20 mouse cellular contexts compared by ENCODE assay signal in the genomic region with DNA sequence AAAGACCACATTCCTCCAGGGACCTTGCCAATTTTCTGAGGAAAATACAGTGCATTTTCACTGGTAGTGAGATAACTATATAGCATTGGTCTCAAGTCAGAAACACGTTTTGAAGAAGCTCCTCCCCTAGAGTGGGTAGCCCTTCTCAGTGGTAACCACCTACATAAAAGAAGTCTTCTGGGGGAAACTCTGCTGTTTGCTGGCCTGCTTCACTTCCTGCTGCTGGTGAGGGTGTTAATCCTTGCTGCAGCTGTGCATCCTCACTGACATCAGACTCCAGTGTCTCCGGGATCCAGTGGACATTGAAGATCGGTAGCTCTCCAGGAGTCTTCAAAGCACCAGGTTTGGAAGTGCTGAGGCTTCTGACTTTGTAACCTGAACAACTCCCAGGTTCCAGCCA. TPM values are rescaled to one million over a fixed set of nuclear protein-coding genes. Genes with fewer than 3 reads are reported as not detected.
DNase-seq lines count a peak whose midpoint lies in the region; ATAC-seq lines count a peak whose summit lies in the region.
"Not testable (repeated sequence)": the region's sequence is repeated elsewhere in the genome, so short reads cannot be mapped to it uniquely, and the experiment has no call there.
"Had no signal": no experiment of that assay in that cellular context is flagged by ENCODE, and none has a peak within 500 bp of the region (broad histone marks: within the 10 kb centered on the region; RNA-seq: fewer than 3 reads in every experiment).

No protein-coding gene starts in this region.

- H3K27me3 ChIP-seq in intestine, embryonic 15.5 days (replicated peaks): not testable (repeated sequence)

- not testable (repeated sequence) for H3K4me2 ChIP-seq in intestine, embryonic 15.5 days (replicated peaks)

- not testable (repeated sequence) for H3K9me3 ChIP-seq in intestine, embryonic 15.5 days

- H3K36me3 ChIP-seq in intestine, embryonic 15.5 days: not testable (repeated sequence)

- not testable (repeated sequence) for H3K9ac ChIP-seq in intestine, embryonic 15.5 days

- peak; percentile 82 for ATAC-seq in granulocyte monocyte progenitor cell, adult 5-6 weeks (replicated peaks; ENCODE audit: poor library complexity, severe bottlenecking)
- ATAC-seq in intestine, embryonic 15.5 days: peak; percentile 54
- peak; percentile 86 for ATAC-seq in megakaryocyte progenitor cell, adult 5-6 weeks (replicated peaks; ENCODE audit: poor library complexity)
- ATAC-seq in neutrophil, adult 5-6 weeks (ENCODE audit: extremely low read depth, insufficient number of reproducible peaks, low FRiP score, poor library complexity, severe bottlenecking): peak; percentile 79

- peak; percentile 30 for DNase-seq in T-cell, adult 2 months (ENCODE audit: low spot score)

- H3K4me1 ChIP-seq in intestine, embryonic 15.5 days (replicated peaks): not testable (repeated sequence)

- WGBS in intestine, embryonic 15.5 days: 40% methylated on average over 2 of the region's 3 CpGs

- not testable (repeated sequence) for H3K4me3 ChIP-seq in intestine, embryonic 15.5 days (replicated peaks)

- not testable (repeated sequence) for H3K27ac ChIP-seq in intestine, embryonic 15.5 days

RNA-seq across cellular contexts. Expression of a gene that starts 0.9 kb away (rescaled TPM):
- total RNA-seq in granulocyte monocyte progenitor cell, adult 5-6 weeks (2014; fragmentation: Nextera tagmentation): 2.8 and 8.6 TPM in 2 replicates
- 7.2 and 11.4 TPM in 2 replicates for total RNA-seq in granulocyte monocyte progenitor cell, adult 5-6 weeks (2017)
- 0.36 and 0.40 TPM in 2 replicates for polyA plus RNA-seq in intestine, embryonic 15.5 days (2015; fragmentation: Nextera tagmentation; extraction: Ambion mirVana)
- 5.7 and 7.1 TPM in 2 replicates for total RNA-seq in megakaryocyte progenitor cell, adult 5-6 weeks (2015)
- 6.9 and 10.2 TPM in 2 replicates for total RNA-seq in megakaryocyte progenitor cell, adult 5-6 weeks (2017)
- 15.0 and 15.1 TPM in 2 replicates for total RNA-seq in neutrophil, adult 5-6 weeks (2017)
- total RNA-seq: CH12.LX had no signal
- polyA plus RNA-seq: brain, embryonic 14.5 days; C2C12; embryonic facial prominence, embryonic 11.5 days; embryonic facial prominence, embryonic 14.5 days; forebrain, embryonic 10.5 days; forebrain, embryonic 13.5 days; forebrain, embryonic 16.5 days; heart, embryonic 11.5 days; heart, embryonic 14.5 days; heart, postnatal 0 days; hindbrain, embryonic 10.5 days; hindbrain, embryonic 13.5 days; hindbrain, embryonic 16.5 days; Patski had no signal

RNA-seq across cellular contexts. Expression of a gene that starts 59.4 kb away (rescaled TPM):
- 50.9 and 68.1 TPM in 2 replicates for total RNA-seq in granulocyte monocyte progenitor cell, adult 5-6 weeks (2014; fragmentation: Nextera tagmentation)
- 64.3 and 72.5 TPM in 2 replicates for total RNA-seq in granulocyte monocyte progenitor cell, adult 5-6 weeks (2017)
- polyA plus RNA-seq in intestine, embryonic 15.5 days (2015; fragmentation: Nextera tagmentation; extraction: Ambion mirVana): 63.2 and 66.0 TPM in 2 replicates
- total RNA-seq in megakaryocyte progenitor cell, adult 5-6 weeks (2015): 61.0 and 68.7 TPM in 2 replicates
- total RNA-seq in megakaryocyte progenitor cell, adult 5-6 weeks (2017): 72.2 and 78.8 TPM in 2 replicates
- total RNA-seq in neutrophil, adult 5-6 weeks (2017): 146 and 148 TPM in 2 replicates
- polyA plus RNA-seq: forebrain, embryonic 10.5 days; forebrain, embryonic 13.5 days; hindbrain, embryonic 10.5 days; Patski had no signal
